Mouse (Mus musculus) midbrain, embryonic 15.5 days (tissue): ENCODE results near the gene Ntn4. TPM values are rescaled to one million over a fixed set of nuclear protein-coding genes. Genes with fewer than 3 reads are reported as not detected.
A peak's percentile ranks its signal among the peaks of the same experiment; 100 is the strongest.

Experiments
- ATAC-seq: fragments of 200-750 bp; cut with Nextera tagmentation; replicated peaks from 2 replicates; pipeline ENCODE4 v1.8.0; 2017; ENCODE audit warnings: moderate TSS enrichment
- H3K27ac ChIP-seq: fragments of 300-500 bp; sonication (generic); 2 replicates; pipeline ENCODE4 v1.5.1; 2015; ENCODE audit warnings: mild to moderate bottlenecking, inconsistent platforms
- H3K27me3 ChIP-seq: fragments of 300-500 bp; sonication (generic); replicated peaks from 2 replicates; pipeline ENCODE4 v1.6.1; 2015; ENCODE audit warnings: inconsistent platforms
- H3K36me3 ChIP-seq: fragments of 300-500 bp; sonication (generic); replicated peaks from 2 replicates; pipeline ENCODE4 v1.6.1; 2015; ENCODE audit warnings: inconsistent platforms
- H3K4me1 ChIP-seq: fragments of 300-500 bp; sonication (generic); 2 replicates; pipeline ENCODE4 v1.6.1; 2015; ENCODE audit warnings: inconsistent platforms
- H3K4me2 ChIP-seq: fragments of 300-500 bp; sonication (generic); 2 replicates; pipeline ENCODE4 v1.6.1; 2015; ENCODE audit warnings: inconsistent platforms, mild to moderate bottlenecking, moderate library complexity
- H3K4me3 ChIP-seq: fragments of 300-500 bp; sonication (generic); 2 replicates; pipeline ENCODE4 v1.5.1; 2015; ENCODE audit warnings: mild to moderate bottlenecking, inconsistent platforms
- H3K9ac ChIP-seq: fragments of 300-500 bp; sonication (generic); 2 replicates; pipeline ENCODE4 v1.6.1; 2015; ENCODE audit warnings: mild to moderate bottlenecking, inconsistent platforms
- H3K9me3 ChIP-seq: fragments of 300-500 bp; sonication (generic); 2 replicates; pipeline ENCODE4 v1.6.1; 2016; ENCODE audit warnings: inconsistent platforms
- WGBS: fragments of 180-500 bp; shearing (Covaris S2); methylation state at CpG from one replicate; pipeline ENCODE4 v1.1.7; 2015; ENCODE audit warnings: mixed read lengths; 5-methylcytosine and 5-hydroxymethylcytosine counted together
- polyA plus RNA-seq: library from polyadenylated mRNA; unstranded; fragments of >200 nt; fragmentation: Nextera tagmentation; extraction: Ambion mirVana; gene quantifications from 2 replicates; pipeline ENCODE4 v1.2.1, GENCODE M21; 2015

The Ntn4 gene
- polyA plus RNA-seq, 1 experiment from 2014 or later: 1.2 TPM

GRCm38 (mm10) chr10:93620438-93621179 lies 19.9 kb upstream of the Ntn4 start:
- Histone ChIP-seq H3K4me3 (no peak overlapping the region), H3K4me2 (no peak overlapping the region), H3K27ac (no peak overlapping the region), H3K36me3 (no peaks in the 10 kb centered on the region), H3K9ac (no peak overlapping the region), H3K9me3 (no peaks in the 10 kb centered on the region), H3K4me1 (no peaks in the 10 kb centered on the region), H3K27me3 (no peaks in the 10 kb centered on the region)
- 73% methylated on average over 7 of the region's 7 CpGs for WGBS
- no peak for ATAC-seq

- WGBS: 68% methylated on average over 9 of the region's 9 CpGs
- no peak overlapping the region for H3K4me2 ChIP-seq
- H3K4me3 ChIP-seq: no peak overlapping the region
- H3K27me3 ChIP-seq: no peaks in the 10 kb centered on the region
- no peaks in the 10 kb centered on the region for H3K9me3 ChIP-seq
- no peak overlapping the region for H3K9ac ChIP-seq
- no peaks in the 10 kb centered on the region for H3K36me3 ChIP-seq
- ATAC-seq: no peak
- no peak overlapping the region for H3K27ac ChIP-seq
- no peaks in the 10 kb centered on the region for H3K4me1 ChIP-seq
These were observed 16.8 kb upstream of the Ntn4 start for GRCm38 (mm10) chr10:93623725-93624124.

- WGBS: 89% methylated on average over 10 of the region's 10 CpGs
- H3K4me1 ChIP-seq: no peaks in the 10 kb centered on the region
- H3K9ac ChIP-seq: no peak overlapping the region
- no peak overlapping the region for H3K4me2 ChIP-seq
- no peak overlapping the region for H3K4me3 ChIP-seq
- no peak overlapping the region for H3K27ac ChIP-seq
- no peaks in the 10 kb centered on the region for H3K27me3 ChIP-seq
- no peaks in the 10 kb centered on the region for H3K36me3 ChIP-seq
- ATAC-seq: no peak
- no peaks in the 10 kb centered on the region for H3K9me3 ChIP-seq
These were observed 16.3 kb upstream of the Ntn4 start for GRCm38 (mm10) chr10:93624151-93624550.

GRCm38 (mm10) chr10:93630310-93630709 lies 10.2 kb upstream of the Ntn4 start:
- Histone ChIP-seq H3K4me1 (no peaks in the 10 kb centered on the region), H3K4me2 (no peak overlapping the region), H3K9me3 (no peaks in the 10 kb centered on the region), H3K4me3 (no peak overlapping the region), H3K27ac (no peak overlapping the region), H3K27me3 (no peaks in the 10 kb centered on the region), H3K36me3 (no peaks in the 10 kb centered on the region), H3K9ac (no peak overlapping the region)
- ATAC-seq: no peak
- WGBS: 91% methylated on average over 5 of the region's 5 CpGs

- Histone ChIP-seq H3K4me3 (no peak overlapping the region), H3K4me2 (no peak overlapping the region), H3K36me3 (no peaks in the 10 kb centered on the region), H3K4me1 (no peaks in the 10 kb centered on the region), H3K9me3 (no peaks in the 10 kb centered on the region), H3K27ac (no peak overlapping the region), H3K9ac (no peak overlapping the region), H3K27me3 (no peaks in the 10 kb centered on the region)
- no peak for ATAC-seq
- WGBS: 68% methylated on average over 4 of the region's 4 CpGs
These were observed 8.4 kb upstream of the Ntn4 start for GRCm38 (mm10) chr10:93632086-93632485.

GRCm38 (mm10) chr10:93633563-93633962 lies 6.9 kb upstream of the Ntn4 start:
- no peak overlapping the region for H3K9ac ChIP-seq
- H3K27me3 ChIP-seq: no peaks in the 10 kb centered on the region
- H3K9me3 ChIP-seq: no peaks in the 10 kb centered on the region
- no peak overlapping the region for H3K4me3 ChIP-seq
- ATAC-seq: no peak
- H3K4me1 ChIP-seq: no peaks in the 10 kb centered on the region
- 91% methylated on average over 5 of the region's 5 CpGs for WGBS
- H3K36me3 ChIP-seq: no peaks in the 10 kb centered on the region
- H3K27ac ChIP-seq: no peak overlapping the region
- H3K4me2 ChIP-seq: no peak overlapping the region

GRCm38 (mm10) chr10:93633971-93634370 lies 6.5 kb upstream of the Ntn4 start:
- WGBS: 94% methylated on average over 2 of the region's 2 CpGs
- Histone ChIP-seq H3K4me2 (no peak overlapping the region), H3K4me3 (no peak overlapping the region), H3K27me3 (no peaks in the 10 kb centered on the region), H3K4me1 (no peaks in the 10 kb centered on the region), H3K27ac (no peak overlapping the region), H3K9me3 (no peaks in the 10 kb centered on the region), H3K36me3 (no peaks in the 10 kb centered on the region), H3K9ac (no peak overlapping the region)
- ATAC-seq: no peak

- no peaks in the 10 kb centered on the region for H3K27me3 ChIP-seq
- no peaks in the 10 kb centered on the region for H3K36me3 ChIP-seq
- no peak overlapping the region for H3K4me2 ChIP-seq
- H3K9me3 ChIP-seq: no peaks in the 10 kb centered on the region
- no peak overlapping the region for H3K4me3 ChIP-seq
- WGBS: 16% methylated on average over 9 of the region's 9 CpGs
- H3K4me1 ChIP-seq: peaks cover 6% of the 10 kb centered on the region
- H3K27ac ChIP-seq: no peak overlapping the region
- no peak overlapping the region for H3K9ac ChIP-seq
- ATAC-seq: no peak
These were observed 4.5 kb upstream of the Ntn4 start for GRCm38 (mm10) chr10:93635941-93636340.

- Histone ChIP-seq H3K27ac (peak overlapping the region; percentile 82), H3K4me1 (peaks cover 25% of the 10 kb centered on the region), H3K36me3 (no peaks in the 10 kb centered on the region), H3K27me3 (no peaks in the 10 kb centered on the region), H3K9me3 (no peaks in the 10 kb centered on the region), H3K9ac (peak overlapping the region; percentile 82), H3K4me2 (peak overlapping the region; percentile 97), H3K4me3 (peak overlapping the region; percentile 92)
- ATAC-seq: peak; percentile 72
- under 1% methylated on average over 56 of the region's 73 CpGs for WGBS
These were observed 706 bp downstream of the Ntn4 start for GRCm38 (mm10) chr10:93640953-93641820.

- Histone ChIP-seq H3K9ac (peak overlapping the region; percentile 82), H3K4me2 (peak overlapping the region; percentile 97), H3K4me1 (peaks cover 25% of the 10 kb centered on the region), H3K27me3 (no peaks in the 10 kb centered on the region), H3K27ac (peak overlapping the region; percentile 82), H3K4me3 (peak overlapping the region; percentile 92), H3K9me3 (no peaks in the 10 kb centered on the region), H3K36me3 (no peaks in the 10 kb centered on the region)
- 2% methylated on average over 32 of the region's 32 CpGs for WGBS
- ATAC-seq: peak; percentile 66
These were observed 1.6 kb downstream of the Ntn4 start for GRCm38 (mm10) chr10:93641821-93642746.

GRCm38 (mm10) chr10:93642897-93643296 lies 2.4 kb downstream of the Ntn4 start:
- no peak overlapping the region for H3K9ac ChIP-seq
- no peak for ATAC-seq

GRCm38 (mm10) chr10:93644451-93644941 lies 4.0 kb downstream of the Ntn4 start:
- no peaks in the 10 kb centered on the region for H3K36me3 ChIP-seq
- H3K4me3 ChIP-seq: no peak overlapping the region
- no peak overlapping the region for H3K9ac ChIP-seq
- WGBS: 77% methylated on average over 12 of the region's 12 CpGs
- H3K9me3 ChIP-seq: no peaks in the 10 kb centered on the region
- no peak overlapping the region for H3K27ac ChIP-seq
- H3K4me1 ChIP-seq: peaks cover 25% of the 10 kb centered on the region
- no peak for ATAC-seq
- H3K4me2 ChIP-seq: no peak overlapping the region
- H3K27me3 ChIP-seq: no peaks in the 10 kb centered on the region

More at GRCm38 (mm10) chr10:93642897-93643296, 2.4 kb downstream of the Ntn4 start:
- Histone ChIP-seq H3K27me3 (no peaks in the 10 kb centered on the region), H3K36me3 (no peaks in the 10 kb centered on the region), H3K27ac (0 out of 2 replicates have a peak overlapping the region, but pooled peaks have one; percentile 22), H3K4me3 (peak overlapping the region; percentile 92), H3K4me2 (peak overlapping the region; percentile 97), H3K9me3 (no peaks in the 10 kb centered on the region), H3K4me1 (peaks cover 25% of the 10 kb centered on the region)
- 17% methylated on average over 8 of the region's 8 CpGs for WGBS
